Mouse (Mus musculus) right cerebral cortex, postnatal 36 days (tissue): ENCODE results near the gene Dpy30.

ENCODE experiments used
- DNase-seq, 2 experiments: peaks; one replicate each; pipeline ENCODE4 v3.0.0; 2022; ENCODE audit warnings: low spot score in 2 of 2, mixed read lengths in 1 of 2

Gene Dpy30

GRCm38 (mm10) chr17:74264333-74265155 lies 59.2 kb downstream of the Dpy30 start:
- DNase-seq: no peak

DNA sequence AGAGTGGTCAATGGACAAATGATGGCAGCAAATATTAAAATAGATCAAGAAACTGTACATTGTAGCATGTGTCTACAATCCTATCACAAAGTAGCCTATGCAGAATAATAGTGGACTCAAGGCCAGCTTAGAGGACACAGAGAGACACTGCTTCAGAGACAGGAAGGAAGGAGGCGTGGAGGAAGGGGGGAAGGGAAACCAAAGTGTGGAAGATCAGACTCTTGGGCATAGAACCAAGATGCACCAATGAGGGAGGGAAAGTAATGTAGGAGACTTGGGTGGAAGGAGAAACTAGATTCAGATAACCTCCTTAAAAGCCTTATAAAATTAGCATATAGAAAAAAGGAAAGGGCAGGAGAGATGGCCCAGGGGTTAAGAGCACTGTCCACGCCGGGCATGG lies 61.3 kb downstream of the Dpy30 start:
- DNase-seq: no peak
